Mouse (Mus musculus): Measurements from ENCODE around the gene Spcs1. TPM values are rescaled to one million over a fixed set of nuclear protein-coding genes. Genes with fewer than 3 reads are reported as not detected.

Spcs1 gene
- 77.8 and 139 TPM in 2 replicates for total RNA-seq (2015; ENCODE audit: low replicate concordance)
- 41.7 and 80.6 TPM in 2 replicates for total RNA-seq (2017; ENCODE audit: low replicate concordance)

- peak; percentile 88 for ATAC-seq (replicated peaks; ENCODE audit: low FRiP score, poor library complexity, severe bottlenecking)
Measured at GRCm38 (mm10) chr14:31001307-31002205, at the start of gene Spcs1, which contains the start of gene Glt8d1. Spcs1 (minus strand) TSS chr14:31001672. Glt8d1 (plus strand) TSS chr14:31001400.

- peak; percentile 99 for ATAC-seq (replicated peaks; ENCODE audit: low FRiP score, poor library complexity, severe bottlenecking)
Measured at GRCm38 (mm10) chr14:31045817-31046216, 44.3 kb upstream of the Spcs1 start.

DNA sequence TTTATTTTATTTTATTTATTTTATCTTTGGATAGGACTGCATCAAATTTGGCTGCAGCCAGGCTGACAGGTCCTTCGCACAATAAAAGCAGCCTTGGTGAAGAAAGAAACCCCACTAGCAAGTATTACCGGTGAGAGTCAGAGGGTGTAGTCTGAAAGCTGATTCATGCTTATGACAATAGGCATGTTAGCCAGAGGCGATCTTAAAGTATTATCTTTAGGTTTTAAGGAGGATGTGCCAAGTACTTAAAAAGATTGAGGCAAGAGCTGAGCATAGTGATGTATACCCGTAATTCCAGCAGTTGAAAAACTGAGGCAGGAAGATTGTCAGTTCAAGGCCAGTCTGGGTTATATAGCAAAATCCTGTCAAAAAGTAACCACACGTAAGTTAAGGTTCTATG is 43.8 kb upstream of the Spcs1 start:
- ATAC-seq (replicated peaks; ENCODE audit: low FRiP score, poor library complexity, severe bottlenecking) = peak; percentile 43

GRCm38 (mm10) chr14:31025785-31026184 is 24.3 kb upstream of the Spcs1 start:
- ATAC-seq (replicated peaks; ENCODE audit: low FRiP score, poor library complexity, severe bottlenecking) = no peak

- no peak for ATAC-seq (replicated peaks; ENCODE audit: low FRiP score, poor library complexity, severe bottlenecking)
Measured at GRCm38 (mm10) chr14:31022579-31022978, 21.1 kb upstream of the Spcs1 start.

GRCm38 (mm10) chr14:31019331-31020205 is 18.1 kb upstream of the Spcs1 start:
- peak; percentile 88 for ATAC-seq (replicated peaks; ENCODE audit: low FRiP score, poor library complexity, severe bottlenecking)

- ATAC-seq (replicated peaks; ENCODE audit: low FRiP score, poor library complexity, severe bottlenecking) = peak; percentile 84
Measured at GRCm38 (mm10) chr14:31018860-31019291, 17.4 kb upstream of the Spcs1 start, which contains the start of the genes Pbrm1 and Gnl3. Pbrm1 (plus strand) TSS chr14:31019138. Gnl3 (minus strand) TSS chr14:31019152.

- ATAC-seq (replicated peaks; ENCODE audit: low FRiP score, poor library complexity, severe bottlenecking) = 0 out of 2 replicates have a peak, but pooled peaks have one; percentile 23
Measured at GRCm38 (mm10) chr14:31017854-31018253, 16.4 kb upstream of the Spcs1 start.

DNA sequence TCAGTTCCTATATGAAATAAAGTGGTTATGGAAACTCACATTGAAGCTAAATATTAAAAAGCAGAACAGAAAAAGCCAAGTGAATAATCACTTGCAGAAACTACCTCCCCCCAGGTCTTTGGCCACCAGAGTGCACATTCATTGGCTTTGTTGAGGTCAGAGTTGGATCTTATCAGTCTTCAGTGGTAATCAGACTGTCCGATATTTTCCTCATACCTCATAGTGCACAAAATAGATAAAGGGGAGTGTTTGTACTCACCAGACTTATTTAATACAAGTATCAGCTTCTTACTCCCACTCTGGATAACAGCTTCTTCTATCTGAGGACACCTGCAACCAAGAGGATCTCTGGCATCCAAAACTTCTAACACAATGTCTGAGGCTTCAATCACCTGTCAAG is 14.6 kb upstream of the Spcs1 start:
- ATAC-seq (replicated peaks; ENCODE audit: low FRiP score, poor library complexity, severe bottlenecking) = no peak

DNA sequence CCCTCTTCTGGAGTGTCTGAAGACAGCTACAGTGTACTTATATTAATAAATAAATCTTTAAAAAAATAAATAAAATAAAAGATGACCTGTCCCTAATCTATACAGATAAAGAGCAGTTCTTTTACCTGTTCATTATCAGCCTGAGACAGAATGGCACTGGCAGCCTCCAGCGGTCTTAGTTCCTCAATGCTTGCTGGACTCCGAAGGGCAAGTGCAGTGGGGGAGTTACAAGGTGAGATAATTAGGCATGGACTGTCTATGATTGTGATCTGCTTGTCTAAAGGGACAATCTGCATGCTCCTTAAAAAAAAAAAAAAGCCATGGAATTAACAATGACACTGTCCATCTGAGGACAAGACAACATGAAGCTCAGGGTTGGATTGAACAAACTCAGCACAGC is 12.5 kb upstream of the Spcs1 start:
- no peak for ATAC-seq (replicated peaks; ENCODE audit: low FRiP score, poor library complexity, severe bottlenecking)

GRCm38 (mm10) chr14:31011588-31011987 is 10.1 kb upstream of the Spcs1 start:
- ATAC-seq (replicated peaks; ENCODE audit: low FRiP score, poor library complexity, severe bottlenecking) = no peak

DNA sequence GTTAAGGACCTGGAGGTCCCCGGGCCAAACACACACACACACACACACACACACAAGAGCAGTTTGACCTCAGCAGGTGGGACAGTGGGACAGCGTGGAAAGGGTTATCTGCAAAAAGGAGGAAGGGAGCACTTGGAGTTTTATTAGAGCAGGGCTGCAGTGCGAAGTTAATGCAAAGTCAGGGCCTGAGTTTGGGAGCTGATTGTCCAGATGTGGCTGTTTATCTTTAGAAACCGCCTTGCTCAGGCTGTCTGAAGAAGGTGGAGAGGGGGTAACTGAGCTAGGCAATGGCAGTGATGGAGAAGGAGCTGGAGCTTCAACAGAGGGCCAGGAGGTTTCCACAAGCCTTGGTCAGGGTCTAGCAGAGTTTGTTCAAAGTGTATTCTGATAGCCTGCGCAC is 5.3 kb upstream of the Spcs1 start:
- ATAC-seq (replicated peaks; ENCODE audit: low FRiP score, poor library complexity, severe bottlenecking) = peak; percentile 67

DNA sequence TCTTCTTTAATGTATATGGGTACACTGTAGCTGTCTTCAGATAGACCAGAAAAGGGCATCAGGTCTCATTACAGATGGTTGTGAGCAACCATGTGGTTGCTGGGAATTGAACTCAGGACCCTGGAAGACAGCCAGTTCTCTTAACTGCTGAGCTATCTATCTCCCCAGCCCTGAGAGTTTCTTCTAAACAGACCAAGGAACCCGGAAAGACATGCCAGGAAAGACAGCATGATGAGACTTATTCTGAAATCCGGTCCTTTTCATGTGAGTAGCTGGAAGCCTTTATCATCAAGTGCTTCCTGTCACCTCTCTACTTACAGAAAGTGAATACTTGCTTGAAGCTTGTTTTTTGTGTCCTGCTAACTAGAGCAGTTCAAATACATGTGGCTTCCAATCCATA is 3.1 kb upstream of the Spcs1 start:
- no peak for ATAC-seq (replicated peaks; ENCODE audit: low FRiP score, poor library complexity, severe bottlenecking)

DNA sequence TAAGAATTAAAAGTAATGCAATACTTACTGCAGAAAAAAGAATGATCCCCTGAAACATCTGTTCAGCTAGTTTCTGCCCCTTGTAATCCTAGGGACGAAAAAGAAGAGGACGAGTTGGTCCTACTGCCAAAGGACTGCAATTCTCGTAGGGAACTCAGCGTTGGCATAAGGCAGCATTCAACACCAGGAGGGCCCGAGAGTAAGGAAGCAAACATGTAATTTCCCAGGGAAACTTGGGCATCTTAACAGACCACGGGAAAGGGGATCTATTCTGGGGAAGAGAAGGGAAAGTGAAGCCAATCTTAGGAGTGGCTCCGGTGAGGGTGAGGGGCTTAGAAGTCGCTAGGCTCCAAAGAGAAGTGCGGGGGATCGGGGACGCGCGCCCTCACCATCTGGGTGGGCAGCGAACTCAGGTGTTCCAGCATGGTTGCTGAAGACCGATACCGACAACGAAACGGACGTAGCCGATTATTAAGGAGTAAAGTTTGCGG is 611 bp downstream of the Spcs1 start:
- peak; percentile 64 for ATAC-seq (replicated peaks; ENCODE audit: low FRiP score, poor library complexity, severe bottlenecking)

DNA sequence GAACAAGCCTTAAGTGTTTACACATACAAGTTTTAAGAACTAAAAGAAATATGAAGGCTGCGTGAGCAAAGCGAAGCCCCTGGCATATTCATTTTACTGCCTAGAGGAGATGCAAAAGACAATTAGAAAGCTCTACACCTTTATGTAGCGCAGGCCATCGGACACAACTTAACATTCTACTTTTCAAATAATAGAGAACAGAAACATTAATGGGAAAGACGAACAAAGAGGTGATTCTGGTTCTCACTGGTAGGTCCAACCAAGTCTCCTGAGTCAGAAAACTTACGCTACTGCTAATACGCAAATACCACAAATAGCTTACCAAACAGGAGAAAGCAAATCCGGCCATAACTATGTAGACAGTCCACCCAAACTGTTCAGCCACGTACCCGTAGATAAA is 1.1 kb downstream of the Spcs1 start:
- peak; percentile 13; the same call in 1 of the 2 replicates for ATAC-seq (replicated peaks; ENCODE audit: low FRiP score, poor library complexity, severe bottlenecking)

- ATAC-seq (replicated peaks; ENCODE audit: low FRiP score, poor library complexity, severe bottlenecking) = no peak
Measured at GRCm38 (mm10) chr14:30996417-30996816, 5.1 kb downstream of the Spcs1 start.

GRCm38 (mm10) chr14:30976222-30976621 is 25.2 kb downstream of the Spcs1 start:
- no peak for ATAC-seq (replicated peaks; ENCODE audit: low FRiP score, poor library complexity, severe bottlenecking)

GRCm38 (mm10) chr14:30974204-30974603 is 27.3 kb downstream of the Spcs1 start:
- no peak for ATAC-seq (replicated peaks; ENCODE audit: low FRiP score, poor library complexity, severe bottlenecking)

- no peak for ATAC-seq (replicated peaks; ENCODE audit: low FRiP score, poor library complexity, severe bottlenecking)
Measured at GRCm38 (mm10) chr14:30960366-30960765, 41.1 kb downstream of the Spcs1 start.

GRCm38 (mm10) chr14:30959031-30959430 is 42.4 kb downstream of the Spcs1 start:
- peak; percentile 83 for ATAC-seq (replicated peaks; ENCODE audit: low FRiP score, poor library complexity, severe bottlenecking)
